ENCODE assay signal across 8 mouse cellular contexts in the genomic region with DNA sequence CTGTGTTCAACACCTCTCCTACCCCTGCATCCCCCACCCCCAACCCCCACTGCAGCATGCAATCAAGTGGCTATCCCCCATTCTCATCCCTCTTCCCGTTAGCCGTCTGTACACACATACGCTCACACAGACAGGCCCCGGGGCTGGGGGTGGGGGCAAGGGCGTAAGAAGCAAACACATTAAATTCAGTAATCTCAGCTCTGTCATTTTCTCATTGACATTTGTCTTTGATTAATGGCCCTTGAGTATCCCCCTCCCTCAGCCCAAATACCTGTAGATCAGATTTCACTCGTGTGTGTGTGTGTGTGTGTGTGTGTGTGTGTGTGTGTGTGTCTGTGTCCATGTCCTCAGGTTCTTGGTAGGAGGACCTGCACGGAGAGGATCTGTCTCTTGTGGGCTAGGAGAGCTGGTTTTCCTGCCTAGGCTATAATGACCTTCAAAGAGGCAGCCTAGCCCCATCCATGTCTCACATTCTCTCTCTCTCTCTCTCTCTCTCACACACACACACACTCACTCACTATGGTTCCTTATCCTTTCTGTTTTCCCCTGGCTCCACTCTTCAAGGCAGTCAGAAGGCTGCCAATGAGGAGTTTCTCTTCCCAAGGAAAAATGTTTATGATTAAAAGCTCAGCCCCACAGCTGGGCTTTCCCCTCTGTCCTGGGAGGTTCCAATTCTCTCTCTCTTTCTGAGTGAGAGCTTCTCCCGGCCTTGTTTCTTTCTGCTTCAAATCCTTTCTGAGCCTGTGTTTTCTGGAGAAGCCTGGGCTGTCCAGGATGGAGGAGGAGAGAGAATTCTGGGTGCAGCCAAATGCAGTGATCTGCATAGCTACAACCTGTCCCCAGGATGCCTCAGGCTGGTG. TPM values are rescaled to one million over a fixed set of nuclear protein-coding genes. Genes with fewer than 3 reads are reported as not detected.
DNase-seq lines count a peak whose midpoint lies in the region; ATAC-seq and TF ChIP-seq lines count a peak whose summit lies in the region.

No protein-coding gene starts in this region.

- H3K4me1 ChIP-seq in cerebellum, adult 2 months (ENCODE audit: control insufficient read depth, insufficient read depth, low read length): peaks cover 58% of the 10 kb centered on the region
- H3K4me1 ChIP-seq in lung, embryonic 15.5 days: peaks cover 80% of the 10 kb centered on the region
- H3K4me1 ChIP-seq in intestine, postnatal 0 days (replicated peaks; ENCODE audit: control insufficient read depth, insufficient read depth, low read length): peaks cover 16% of the 10 kb centered on the region; the same call in 1 of the 2 replicates
- H3K4me1 ChIP-seq in stomach, embryonic 16.5 days (ENCODE audit: control insufficient read depth, insufficient read depth, low read length): peaks cover 76% of the 10 kb centered on the region

- peaks cover 4% of the 10 kb centered on the region; the same call in 1 of the 2 replicates for H3K36me3 ChIP-seq in lung, embryonic 15.5 days
- peaks cover 5% of the 10 kb centered on the region; the same call in 1 of the 2 replicates for H3K36me3 ChIP-seq in intestine, postnatal 0 days (ENCODE audit: control insufficient read depth, insufficient read depth)
- no peaks in the 10 kb centered on the region for H3K36me3 ChIP-seq in stomach, embryonic 16.5 days (ENCODE audit: control insufficient read depth, insufficient read depth, low read length)

- WGBS in cerebellum, adult 2 months: 35% methylated on average over 8 of the region's 8 CpGs
- WGBS in lung, embryonic 15.5 days: 22% methylated on average over 8 of the region's 8 CpGs
- 37% methylated on average over 8 of the region's 8 CpGs for WGBS in intestine, postnatal 0 days
- WGBS in stomach, embryonic 16.5 days: 26% methylated on average over 8 of the region's 8 CpGs

- no peak overlapping the region for H3K4me2 ChIP-seq in lung, embryonic 15.5 days
- no peak overlapping the region for H3K4me2 ChIP-seq in intestine, postnatal 0 days (replicated peaks; ENCODE audit: low read depth)
- H3K4me2 ChIP-seq in stomach, embryonic 16.5 days (ENCODE audit: low read depth, low read length): 0 out of 2 replicates have a peak overlapping the region, but pooled peaks have one; percentile 14

- no peak for TF ChIP-seq CTCF in cerebellum, adult 2 months (IDR thresholded peaks at IDR 0.05; ENCODE audit: borderline replicate concordance, insufficient read depth, low read depth, low read length)
- TF ChIP-seq CTCF in intestine, postnatal 0 days (IDR thresholded peaks at IDR 0.05; ENCODE audit: low read depth): no peak

- peak overlapping the region; percentile 75 for H3K27ac ChIP-seq in cerebellum, adult 2 months (ENCODE audit: insufficient read depth, low read length)
- peak overlapping the region; percentile 52 for H3K27ac ChIP-seq in lung, embryonic 15.5 days
- H3K27ac ChIP-seq in intestine, postnatal 0 days (ENCODE audit: low read depth, low read length): no peak overlapping the region
- peak overlapping the region; percentile 69 for H3K27ac ChIP-seq in stomach, embryonic 16.5 days (ENCODE audit: low read length)

- no peak overlapping the region for H3K9ac ChIP-seq in lung, embryonic 15.5 days
- 0 out of 2 replicates have a peak overlapping the region, but pooled peaks have one; percentile 17 for H3K9ac ChIP-seq in intestine, postnatal 0 days (ENCODE audit: low read depth, low read length)
- peak overlapping the region; percentile 31 for H3K9ac ChIP-seq in stomach, embryonic 16.5 days (ENCODE audit: low read length)

- no peak for ATAC-seq in lung, embryonic 15.5 days (ENCODE audit: borderline replicate concordance, extremely low read depth, low FRiP score, low TSS enrichment)
- no peak for ATAC-seq in intestine, postnatal 0 days
- ATAC-seq in stomach, embryonic 16.5 days (ENCODE audit: insufficient read depth, low FRiP score): peak; percentile 16; the same call in 1 of the 2 replicates

- no peaks in the 10 kb centered on the region for H3K9me3 ChIP-seq in lung, embryonic 15.5 days
- H3K9me3 ChIP-seq in intestine, postnatal 0 days (ENCODE audit: control insufficient read depth): no peaks in the 10 kb centered on the region
- no peaks in the 10 kb centered on the region for H3K9me3 ChIP-seq in stomach, embryonic 16.5 days (replicated peaks; ENCODE audit: control insufficient read depth, low read length)

- peak overlapping the region; percentile 40 for H3K4me3 ChIP-seq in cerebellum, adult 2 months (replicated peaks; ENCODE audit: insufficient read depth, low read depth, low read length)
- H3K4me3 ChIP-seq in lung, embryonic 15.5 days: no peak overlapping the region
- H3K4me3 ChIP-seq in intestine, postnatal 0 days (ENCODE audit: low read depth, low read length): no peak overlapping the region
- no peak overlapping the region for H3K4me3 ChIP-seq in stomach, embryonic 16.5 days (replicated peaks; ENCODE audit: low read length)

- H3K27me3 ChIP-seq in cerebellum, adult 2 months (ENCODE audit: control insufficient read depth, insufficient read depth, low read length): no peaks in the 10 kb centered on the region
- no peaks in the 10 kb centered on the region for H3K27me3 ChIP-seq in lung, embryonic 15.5 days
- H3K27me3 ChIP-seq in intestine, postnatal 0 days (replicated peaks; ENCODE audit: control insufficient read depth, insufficient read depth, low read length): no peaks in the 10 kb centered on the region
- H3K27me3 ChIP-seq in stomach, embryonic 16.5 days (ENCODE audit: control insufficient read depth, insufficient read depth, low read length): no peaks in the 10 kb centered on the region

- TF ChIP-seq POLR2A in cerebellum, adult 2 months (IDR thresholded peaks at IDR 0.05; ENCODE audit: borderline replicate concordance, insufficient read depth, low read length): no peak

- peak in 1 of 2 experiments; percentile 10 for DNase-seq in cerebellum, adult 2 months
- no peak for DNase-seq in cerebellum, postnatal 4 days (ENCODE audit: low spot score in 2 of 2)
- no peak for DNase-seq in lung, postnatal 25 days (ENCODE audit: low spot score)
- no peak for DNase-seq in layer of hippocampus, adult 9-10 months (ENCODE audit: low spot score)
- DNase-seq in ovary, postnatal 36 days (ENCODE audit: low spot score): no peak

RNA-seq across cellular contexts. Expression of gene Itm2c, which starts 4.0 kb away (rescaled TPM):
- 533 and 557 TPM in 2 replicates for polyA plus RNA-seq in cerebellum, adult 2 months (2012; rRNA removed)
- polyA plus RNA-seq in lung, embryonic 15.5 days (2015; fragmentation: Nextera tagmentation; extraction: Ambion mirVana): 208 and 219 TPM in 2 replicates
- polyA plus RNA-seq in intestine, postnatal 0 days (2015; fragmentation: Nextera tagmentation; extraction: Ambion mirVana): 112 and 113 TPM in 2 replicates
- 168 and 175 TPM in 2 replicates for polyA plus RNA-seq in stomach, embryonic 16.5 days (2015; fragmentation: Nextera tagmentation; extraction: Ambion mirVana)

RNA-seq across cellular contexts. Expression of gene 4933407L21Rik, which starts 30.2 kb away (rescaled TPM):
- 4.3 and 5.3 TPM in 2 replicates for polyA plus RNA-seq in cerebellum, adult 2 months (2012; rRNA removed)
- polyA plus RNA-seq in lung, embryonic 15.5 days (2015; fragmentation: Nextera tagmentation; extraction: Ambion mirVana): 0.14 and 0.47 TPM in 2 replicates
- 0.13 and 0.22 TPM in 2 replicates for polyA plus RNA-seq in intestine, postnatal 0 days (2015; fragmentation: Nextera tagmentation; extraction: Ambion mirVana)
- polyA plus RNA-seq in stomach, embryonic 16.5 days (2015; fragmentation: Nextera tagmentation; extraction: Ambion mirVana): 0.44 and 0.51 TPM in 2 replicates
